Mouse (Mus musculus): ENCODE measurements around the gene Dusp3. TPM values are rescaled to one million over a fixed set of nuclear protein-coding genes. Genes with fewer than 3 reads are reported as not detected.

The Dusp3 gene
- total RNA-seq, 2 experiments from 2014 or later: 121 to 127 TPM

- DNase-seq (ENCODE audit: low spot score in 2 of 2): no peak
These were observed 6.1 kb downstream of the Dusp3 start for GRCm38 (mm10) chr11:101980603-101981157.

GRCm38 (mm10) chr11:101979140-101979539, 7.7 kb downstream of the Dusp3 start:
- no peak for DNase-seq (ENCODE audit: low spot score in 2 of 2)

GRCm38 (mm10) chr11:101976949-101977348, 9.9 kb downstream of the Dusp3 start:
- DNase-seq (ENCODE audit: low spot score in 2 of 2): no peak

- peak in 1 of 2 experiments; percentile 43 for DNase-seq (ENCODE audit: low spot score in 2 of 2)
These were observed 11.9 kb downstream of the Dusp3 start for GRCm38 (mm10) chr11:101974923-101975322.

GRCm38 (mm10) chr11:101974181-101974580, 12.6 kb downstream of the Dusp3 start:
- DNase-seq (ENCODE audit: low spot score in 2 of 2): no peak

- no peak for DNase-seq (ENCODE audit: low spot score in 2 of 2)
These were observed 13.3 kb downstream of the Dusp3 start for GRCm38 (mm10) chr11:101973496-101973895.

- no peak for DNase-seq (ENCODE audit: low spot score in 2 of 2)
These were observed 14.2 kb downstream of the Dusp3 start for GRCm38 (mm10) chr11:101972651-101973050.

- DNase-seq (ENCODE audit: low spot score in 2 of 2): no peak
These were observed 14.7 kb downstream of the Dusp3 start for GRCm38 (mm10) chr11:101972097-101972496.

GRCm38 (mm10) chr11:101971410-101971809, 15.4 kb downstream of the Dusp3 start:
- no peak for DNase-seq (ENCODE audit: low spot score in 2 of 2)

- DNase-seq (ENCODE audit: low spot score in 2 of 2): no peak
These were observed 17.0 kb downstream of the Dusp3 start for GRCm38 (mm10) chr11:101969835-101970234.

GRCm38 (mm10) chr11:101968791-101969190, 18.0 kb downstream of the Dusp3 start:
- peak; percentile 88 to 91 for DNase-seq (ENCODE audit: low spot score in 2 of 2)

GRCm38 (mm10) chr11:101968311-101968710, 18.5 kb downstream of the Dusp3 start:
- DNase-seq (ENCODE audit: low spot score in 2 of 2): no peak

GRCm38 (mm10) chr11:101966965-101967614, 19.7 kb downstream of the Dusp3 start, which contains the start of gene Sost:
TSS of gene Sost (minus strand) at chr11:101967015.
- DNase-seq (ENCODE audit: low spot score in 2 of 2): no peak

- no peak for DNase-seq (ENCODE audit: low spot score in 2 of 2)
These were observed 21.3 kb downstream of the Dusp3 start for GRCm38 (mm10) chr11:101965553-101965952.

- DNase-seq (ENCODE audit: low spot score in 2 of 2): no peak
These were observed 22.2 kb downstream of the Dusp3 start for GRCm38 (mm10) chr11:101964647-101965046.

- peak; percentile 53 to 56 for DNase-seq (ENCODE audit: low spot score in 2 of 2)
These were observed 23.1 kb downstream of the Dusp3 start for GRCm38 (mm10) chr11:101963473-101964291.

- DNase-seq (ENCODE audit: low spot score in 2 of 2): no peak
These were observed 23.8 kb downstream of the Dusp3 start for GRCm38 (mm10) chr11:101963043-101963442.

GRCm38 (mm10) chr11:101957476-101957875, 29.3 kb downstream of the Dusp3 start:
- DNase-seq (ENCODE audit: low spot score in 2 of 2): no peak

- DNase-seq (ENCODE audit: low spot score in 2 of 2): no peak
These were observed 33.4 kb downstream of the Dusp3 start for GRCm38 (mm10) chr11:101953441-101953840.

GRCm38 (mm10) chr11:101952541-101953341, 34.1 kb downstream of the Dusp3 start:
- DNase-seq (ENCODE audit: low spot score in 2 of 2): no peak

- no peak for DNase-seq (ENCODE audit: low spot score in 2 of 2)
These were observed 36.8 kb downstream of the Dusp3 start for GRCm38 (mm10) chr11:101950021-101950420.

Measured in layer of hippocampus, postnatal 10 days (tissue).